Mouse (Mus musculus) midbrain, postnatal 0 days (tissue): ENCODE measurements around the gene L2hgdh. TPM values are rescaled to one million over a fixed set of nuclear protein-coding genes. Genes with fewer than 3 reads are reported as not detected.
"Not testable (repeated sequence)": the region's sequence is repeated elsewhere in the genome, so short reads cannot be mapped to it uniquely, and the experiment has no call there.

Source experiments
- ATAC-seq: fragments of 200-750 bp; cut with Nextera tagmentation; 2 replicates; pipeline ENCODE4 v1.8.0; 2017; ENCODE audit warnings: moderate number of reproducible peaks, mild to moderate bottlenecking, moderate TSS enrichment, moderate library complexity; ENCODE audit not compliant: low FRiP score
- DNase-seq: peaks from one replicate; pipeline ENCODE4 v3.0.0-alpha.2; 2015; ENCODE audit warnings: low spot score
- H3K27ac ChIP-seq: fragments of 300-500 bp; sonication (generic); 2 replicates; pipeline ENCODE4 v1.5.1; 2014; ENCODE audit warnings: low read depth, mild to moderate bottlenecking, low read length, mixed read lengths
- H3K27me3 ChIP-seq: fragments of 300-500 bp; sonication (generic); 2 replicates; pipeline ENCODE4 v1.6.1; 2014; ENCODE audit warnings: low read length, control low read depth, mixed read lengths; ENCODE audit not compliant: insufficient read depth
- H3K36me3 ChIP-seq: fragments of 300-500 bp; sonication (generic); 2 replicates; pipeline ENCODE4 v1.6.1; 2014; ENCODE audit warnings: low read length, control low read depth, mixed read lengths; ENCODE audit not compliant: insufficient read depth
- H3K4me1 ChIP-seq: fragments of 300-500 bp; sonication (generic); 2 replicates; pipeline ENCODE4 v1.6.1; 2014; ENCODE audit warnings: mild to moderate bottlenecking, control low read depth, antibody characterized with exemption, low read length, mixed read lengths; ENCODE audit not compliant: insufficient read depth
- H3K4me2 ChIP-seq: fragments of 300-500 bp; sonication (generic); 2 replicates; pipeline ENCODE4 v1.6.1; 2014; ENCODE audit warnings: low read depth, mild to moderate bottlenecking, low read length, mixed read lengths; ENCODE audit not compliant: poor library complexity, severe bottlenecking
- H3K4me3 ChIP-seq: fragments of 300-500 bp; sonication (generic); 2 replicates; pipeline ENCODE4 v1.5.1; 2014; ENCODE audit warnings: low read depth, mild to moderate bottlenecking, low read length, moderate library complexity
- H3K9ac ChIP-seq: fragments of 300-500 bp; sonication (generic); replicated peaks from 2 replicates; pipeline ENCODE4 v1.6.1; 2014; ENCODE audit warnings: mild to moderate bottlenecking, low read length, moderate library complexity, mixed read lengths; ENCODE audit not compliant: poor library complexity, severe bottlenecking
- H3K9me3 ChIP-seq: fragments of 300-500 bp; sonication (generic); 2 replicates; pipeline ENCODE4 v1.6.1; 2016; ENCODE audit warnings: low read length, control low read depth
- CTCF ChIP-seq: IDR thresholded peaks from 2 replicates; pipeline ENCODE4 v1.5.1; 2016; ENCODE audit warnings: antibody characterized with exemption, mild to moderate bottlenecking
- WGBS: fragments of 180-500 bp; shearing (Covaris S2); extraction: QIAGEN DNeasy Blood & Tissue Kit; methylation state at CpG from one replicate; pipeline ENCODE4 v1.1.7; 2014; 5-methylcytosine and 5-hydroxymethylcytosine counted together
- polyA plus RNA-seq: library from polyadenylated mRNA; unstranded; fragments of >200 nt; fragmentation: Nextera tagmentation; extraction: Ambion mirVana; gene quantifications from 2 replicates; pipeline ENCODE4 v1.2.1, GENCODE M21; 2015
- total RNA-seq: library from RNA; depleted of rRNA; stranded (reverse); fragments of >200 nt; gene quantifications from 2 replicates; pipeline ENCODE4 v1.2.3, GENCODE M21; 2014

L2hgdh gene
- total and polyA plus RNA-seq, 2 experiments from 2014 or later: 9.8 to 11.0 TPM

DNA sequence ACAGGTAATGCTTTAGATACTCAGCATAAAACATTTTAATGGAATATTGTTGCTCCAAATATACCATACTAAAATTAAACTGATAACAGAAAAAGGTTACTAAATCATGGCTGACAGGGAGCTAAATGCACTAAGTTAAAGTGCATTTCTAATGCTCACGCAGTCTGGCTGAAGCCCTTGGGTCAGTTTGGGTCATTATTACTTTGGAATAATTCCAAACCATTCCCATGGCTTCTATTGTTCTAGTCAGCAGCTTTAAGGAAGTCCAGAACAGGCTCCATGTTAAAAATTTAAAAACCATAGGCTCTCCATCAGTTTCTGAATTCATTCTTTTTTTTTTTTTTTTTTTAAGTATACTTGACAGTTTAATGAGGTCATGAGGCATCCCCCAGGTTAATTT, 50.5 kb downstream of the L2hgdh start:
- H3K27me3 ChIP-seq: no peaks in the 10 kb centered on the region
- no peaks in the 10 kb centered on the region for H3K36me3 ChIP-seq
- 52% methylated on average over 1 of the region's 1 CpGs for WGBS
- DNase-seq: no peak
- no peaks in the 10 kb centered on the region for H3K4me1 ChIP-seq
- no peaks in the 10 kb centered on the region for H3K9me3 ChIP-seq
- no peak overlapping the region for H3K9ac ChIP-seq
- H3K4me3 ChIP-seq: no peak overlapping the region
- no peak overlapping the region for H3K27ac ChIP-seq
- ATAC-seq: no peak
- no peak overlapping the region for H3K4me2 ChIP-seq
- TF ChIP-seq CTCF: no peak

GRCm38 (mm10) chr12:69666721-69667120, 58.0 kb downstream of the L2hgdh start:
- WGBS: 96% methylated on average over 5 of the region's 5 CpGs
- Histone ChIP-seq H3K4me3 (no peak overlapping the region), H3K4me2 (no peak overlapping the region), H3K27me3 (no peaks in the 10 kb centered on the region), H3K36me3 (no peaks in the 10 kb centered on the region), H3K9ac (no peak overlapping the region), H3K27ac (no peak overlapping the region), H3K4me1 (no peaks in the 10 kb centered on the region), H3K9me3 (no peaks in the 10 kb centered on the region)
- DNase-seq: no peak
- no peak for TF ChIP-seq CTCF
- ATAC-seq: no peak

GRCm38 (mm10) chr12:69661658-69662057, 63.0 kb downstream of the L2hgdh start:
- DNase-seq (no peak), ATAC-seq (no peak)
- Histone ChIP-seq H3K27ac (no peak overlapping the region), H3K9ac (no peak overlapping the region), H3K4me1 (no peaks in the 10 kb centered on the region), H3K36me3 (no peaks in the 10 kb centered on the region), H3K4me3 (no peak overlapping the region), H3K9me3 (no peaks in the 10 kb centered on the region), H3K27me3 (no peaks in the 10 kb centered on the region), H3K4me2 (no peak overlapping the region)
- WGBS: 99% methylated on average over 5 of the region's 5 CpGs
- no peak for TF ChIP-seq CTCF

DNA sequence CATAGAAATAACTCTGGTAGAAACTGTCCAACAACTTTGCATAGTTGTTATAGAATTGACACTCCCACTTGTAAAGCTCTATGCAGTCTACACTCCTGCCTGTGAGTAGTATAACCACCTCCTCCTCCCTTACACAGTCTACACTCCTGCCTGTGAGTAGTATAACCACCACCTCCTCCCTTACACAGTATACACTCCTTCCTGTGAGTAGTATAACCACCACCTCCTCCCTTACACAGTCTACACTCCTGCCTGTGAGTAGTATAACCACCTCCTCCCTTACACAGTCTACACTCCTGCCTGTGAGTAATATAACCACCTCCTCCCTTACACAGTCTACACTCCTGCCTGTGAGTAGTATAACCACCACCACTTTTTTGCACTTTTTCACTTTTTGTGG, 70.7 kb downstream of the L2hgdh start:
- not testable (repeated sequence) for H3K4me3 ChIP-seq, H3K4me1 ChIP-seq, H3K36me3 ChIP-seq, H3K27ac ChIP-seq, H3K4me2 ChIP-seq, H3K9ac ChIP-seq, H3K9me3 ChIP-seq, H3K27me3 ChIP-seq
- ATAC-seq: peak; percentile 86
- peak; percentile 8 for DNase-seq

DNA sequence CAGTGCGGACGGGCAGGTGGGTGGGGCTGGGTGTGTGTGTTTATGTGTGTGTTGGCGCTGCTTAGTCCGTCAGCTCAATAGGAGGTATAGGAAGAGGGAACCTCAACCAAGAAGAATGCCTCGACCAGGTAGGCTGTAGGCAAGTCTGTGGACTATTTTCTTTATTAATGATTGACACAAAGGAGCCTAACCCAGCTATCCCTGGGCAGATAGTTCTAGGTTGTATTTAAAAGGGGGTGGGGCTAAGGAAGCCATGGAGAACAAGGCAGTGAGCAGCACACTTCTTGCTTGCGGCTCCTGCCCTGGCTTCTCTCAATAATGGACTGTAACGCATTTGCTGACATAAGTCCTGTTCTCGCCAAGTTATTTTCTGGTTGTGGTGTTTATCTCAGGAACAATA, 75.2 kb downstream of the L2hgdh start:
- H3K4me2 ChIP-seq: no peak overlapping the region
- H3K4me3 ChIP-seq: no peak overlapping the region
- no peak for ATAC-seq
- H3K27me3 ChIP-seq: no peaks in the 10 kb centered on the region
- no peaks in the 10 kb centered on the region; the same call in 1 of the 2 replicates for H3K9me3 ChIP-seq
- no peak overlapping the region for H3K27ac ChIP-seq
- no peak overlapping the region for H3K9ac ChIP-seq
- 95% methylated on average over 8 of the region's 8 CpGs for WGBS
- no peak for TF ChIP-seq CTCF
- no peaks in the 10 kb centered on the region for H3K4me1 ChIP-seq
- DNase-seq: no peak
- H3K36me3 ChIP-seq: peaks cover 25% of the 10 kb centered on the region

DNA sequence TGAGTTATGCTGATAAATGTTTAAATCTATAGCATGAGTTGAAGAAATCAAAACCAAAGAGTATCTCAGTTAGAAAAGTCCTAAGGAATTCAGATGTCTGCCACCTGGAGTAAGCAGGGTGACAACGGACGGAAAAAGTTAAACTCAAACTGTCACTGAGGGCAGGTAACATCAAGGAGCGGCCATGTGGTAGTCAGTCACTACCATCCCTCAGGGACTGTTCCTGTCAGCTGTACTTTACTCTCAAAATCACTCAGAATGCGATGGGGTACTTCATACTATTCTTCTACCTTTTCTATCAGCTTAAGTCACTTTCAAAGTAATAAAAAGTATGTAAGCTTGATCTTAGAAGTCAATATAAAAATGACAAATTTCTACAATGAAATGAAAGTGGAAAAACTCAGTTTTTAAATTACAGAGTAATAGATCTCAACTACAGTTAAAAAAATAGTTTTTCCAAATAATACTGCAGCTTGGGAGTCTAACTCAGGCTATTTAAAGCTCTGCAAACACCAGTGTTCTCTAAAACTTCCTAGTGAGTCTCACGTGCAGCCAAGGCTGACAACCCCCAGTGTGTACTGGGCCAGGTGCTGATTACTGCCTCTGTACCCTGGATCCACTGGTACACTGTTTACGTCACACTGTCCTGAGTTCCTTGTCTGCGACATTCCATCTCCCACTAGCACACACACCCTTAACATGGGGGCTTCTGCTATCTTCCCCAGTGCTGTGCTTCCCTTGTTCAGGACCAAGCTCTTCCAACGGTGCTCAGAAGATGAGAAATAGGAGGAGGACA, 78.7 kb downstream of the L2hgdh start:
- TF ChIP-seq CTCF: no peak

More for the DNA sequence above, 78.7 kb downstream of the L2hgdh start:
- no peaks in the 10 kb centered on the region for H3K4me1 ChIP-seq
- ATAC-seq (no peak), DNase-seq (no peak)
- 90% methylated on average over 8 of the region's 8 CpGs for WGBS
- H3K36me3 ChIP-seq: peaks cover 21% of the 10 kb centered on the region
- no peaks in the 10 kb centered on the region for H3K27me3 ChIP-seq
- no peak overlapping the region for H3K4me3 ChIP-seq
- no peak overlapping the region for H3K4me2 ChIP-seq
- H3K9me3 ChIP-seq: no peaks in the 10 kb centered on the region
- H3K27ac ChIP-seq: no peak overlapping the region; the same call in 1 of the 2 replicates
- H3K9ac ChIP-seq: no peak overlapping the region
